Mouse (Mus musculus) spleen, postnatal 10 days (tissue): ENCODE results near the gene Sptb.

Source experiments
- DNase-seq, 2 experiments: peaks; one replicate each; pipeline ENCODE4 v3.0.0; 2021 to 2022; ENCODE audit warnings: low spot score in 2 of 2

Sptb gene

GRCm38 (mm10) chr12:76608241-76608640, 102.1 kb downstream of the Sptb start:
- no peak for DNase-seq

- DNase-seq: no peak
These were observed 104.5 kb downstream of the Sptb start for GRCm38 (mm10) chr12:76605837-76606236.

DNA sequence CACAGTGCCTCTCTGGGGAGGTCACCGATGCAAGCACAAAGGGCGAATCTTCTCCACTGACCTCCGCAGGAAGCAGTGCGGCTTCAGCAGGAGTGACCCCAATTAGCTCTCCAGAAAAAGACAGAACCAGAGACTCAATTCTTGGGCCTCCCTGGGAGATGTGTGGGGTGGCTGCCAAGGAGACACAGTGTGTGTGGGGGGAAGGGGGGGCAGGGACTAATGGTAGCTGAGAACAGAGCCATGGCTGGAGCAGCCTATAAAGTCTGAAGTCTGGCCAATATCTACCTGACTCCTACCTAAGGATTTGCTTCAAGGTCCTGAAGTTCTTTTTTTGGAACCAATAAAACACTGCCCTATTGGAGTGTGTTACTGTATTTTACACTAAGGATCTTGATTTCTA, 105.8 kb downstream of the Sptb start:
- no peak for DNase-seq

DNA sequence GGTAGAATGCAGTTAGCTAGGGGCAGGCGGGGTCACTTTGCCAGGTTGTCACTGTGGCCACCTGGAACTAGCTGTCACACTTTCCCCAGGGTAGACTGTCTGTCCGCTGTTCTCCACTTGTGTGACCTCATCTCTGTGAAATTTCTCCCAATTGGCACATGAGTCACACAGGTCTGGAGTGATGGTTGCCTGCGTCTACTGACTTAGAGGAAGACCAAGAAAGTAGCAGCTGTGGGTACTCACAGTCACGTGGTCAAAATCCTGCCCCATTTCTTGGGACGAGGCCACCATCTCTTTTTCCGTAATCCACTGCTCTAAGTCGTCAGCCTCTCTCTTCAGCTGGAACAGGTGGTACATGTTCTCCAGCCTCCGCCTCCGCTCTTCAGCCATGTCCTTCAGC, 106.6 kb downstream of the Sptb start:
- no peak for DNase-seq

GRCm38 (mm10) chr12:76598196-76598928, 112.0 kb downstream of the Sptb start:
- no peak for DNase-seq

GRCm38 (mm10) chr12:76597577-76598100, 112.7 kb downstream of the Sptb start:
- DNase-seq: no peak

GRCm38 (mm10) chr12:76596292-76597023, 113.9 kb downstream of the Sptb start:
- DNase-seq: peak; percentile 61 to 78

DNA sequence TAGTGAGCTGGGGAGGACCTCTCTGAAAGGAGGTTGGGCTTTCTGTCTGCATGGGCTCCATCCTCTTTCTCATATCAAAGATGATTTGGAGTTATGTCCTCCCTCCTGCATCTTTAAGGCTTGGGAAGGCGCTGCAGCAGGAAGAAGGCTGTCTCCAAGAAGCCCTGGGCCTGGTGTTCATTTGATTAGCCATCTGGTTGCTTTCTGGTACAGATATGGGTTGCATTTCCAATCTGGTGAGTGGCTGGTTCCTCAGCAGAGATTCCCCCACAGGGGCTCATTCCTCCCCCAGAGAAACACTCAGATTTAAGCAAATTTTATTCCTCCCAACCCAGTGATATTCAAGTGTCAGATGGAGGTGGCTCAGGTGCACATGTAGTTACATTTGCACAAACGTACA, 114.5 kb downstream of the Sptb start:
- DNase-seq: no peak

- peak in 1 of 2 experiments; percentile 65 for DNase-seq
These were observed 115.8 kb downstream of the Sptb start for GRCm38 (mm10) chr12:76594556-76594955.

GRCm38 (mm10) chr12:76593839-76594322, 116.5 kb downstream of the Sptb start:
- DNase-seq: peak; percentile 86 to 96

DNA sequence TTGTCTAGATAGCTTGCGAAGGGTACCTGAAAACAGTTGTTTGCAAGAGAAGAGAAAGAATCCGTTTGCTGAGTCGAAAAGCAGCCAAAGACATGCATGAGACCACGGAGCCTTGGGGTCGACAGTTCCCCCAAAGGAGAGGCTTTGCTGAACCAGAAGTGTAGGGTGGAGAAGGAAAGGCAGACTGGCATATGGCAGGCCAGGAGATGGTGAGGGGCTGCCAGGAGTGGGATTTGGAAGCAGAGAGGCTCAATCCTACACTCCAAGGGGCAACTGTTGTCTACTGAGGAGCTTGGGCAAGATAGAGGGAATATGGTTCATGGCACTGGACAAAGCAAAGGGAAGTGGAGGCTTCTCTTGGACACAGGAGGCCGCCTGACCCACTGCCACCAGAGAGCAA, 117.1 kb downstream of the Sptb start:
- peak in 1 of 2 experiments; percentile 43 for DNase-seq

DNA sequence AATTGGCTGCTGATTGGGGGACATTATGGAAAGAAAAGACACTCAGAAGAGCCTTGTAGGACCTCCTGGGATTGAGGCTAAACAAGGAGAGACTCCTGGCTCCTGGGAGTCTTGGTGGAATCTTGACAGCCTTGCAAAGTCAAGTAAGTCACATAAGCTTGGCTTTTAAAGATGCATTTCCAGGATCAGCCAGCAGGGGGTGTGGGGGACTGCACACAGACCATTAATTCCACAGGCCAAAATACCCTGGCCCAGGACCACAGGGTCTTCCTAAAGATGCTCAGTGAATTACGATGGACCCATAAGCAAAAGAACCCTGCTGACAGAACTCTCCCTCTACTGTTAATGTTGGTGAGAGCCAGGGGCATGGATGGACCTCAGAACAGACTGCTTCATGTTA, 118.1 kb downstream of the Sptb start:
- peak; percentile 71 to 81 for DNase-seq

DNA sequence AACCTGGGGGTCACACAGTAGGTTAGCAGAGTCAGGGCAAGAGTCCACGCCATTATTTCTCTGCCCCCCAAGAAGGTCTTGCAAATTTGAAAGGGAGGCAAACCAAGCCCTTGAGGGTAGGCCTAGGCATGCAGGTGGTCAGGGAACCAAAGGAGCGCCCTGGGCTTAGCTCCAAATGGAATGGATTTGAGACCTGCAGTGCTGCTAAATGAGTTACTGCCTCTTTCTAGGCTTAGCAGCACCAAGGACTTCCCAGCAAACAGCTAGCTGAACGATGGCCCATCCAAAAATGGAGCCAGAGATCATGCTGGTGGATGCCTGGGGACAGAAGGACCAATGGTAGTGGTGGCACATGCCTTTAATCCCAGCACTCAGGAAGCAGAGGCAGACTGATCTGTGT, 119.3 kb downstream of the Sptb start:
- DNase-seq: no peak

DNA sequence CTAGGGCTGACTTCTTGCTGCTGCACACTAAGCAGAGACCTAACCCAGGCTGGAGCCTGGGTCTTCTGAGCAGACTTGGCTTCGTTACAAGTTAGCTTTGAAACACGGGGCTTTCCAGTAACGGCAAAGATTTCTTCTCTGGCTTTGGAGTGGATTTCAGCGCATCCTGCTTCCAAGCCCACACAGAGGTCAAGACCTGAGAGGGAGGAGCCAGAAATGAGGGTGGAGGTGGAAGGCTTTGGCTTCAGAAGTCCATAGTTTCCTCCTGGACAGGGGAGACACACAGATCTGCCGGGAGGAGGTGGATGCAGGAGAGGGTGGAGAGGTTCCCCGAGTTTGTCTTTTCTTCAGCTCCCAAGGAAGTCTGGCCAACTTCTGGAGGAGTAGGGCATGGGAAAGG, 120.8 kb downstream of the Sptb start:
- DNase-seq: no peak

DNA sequence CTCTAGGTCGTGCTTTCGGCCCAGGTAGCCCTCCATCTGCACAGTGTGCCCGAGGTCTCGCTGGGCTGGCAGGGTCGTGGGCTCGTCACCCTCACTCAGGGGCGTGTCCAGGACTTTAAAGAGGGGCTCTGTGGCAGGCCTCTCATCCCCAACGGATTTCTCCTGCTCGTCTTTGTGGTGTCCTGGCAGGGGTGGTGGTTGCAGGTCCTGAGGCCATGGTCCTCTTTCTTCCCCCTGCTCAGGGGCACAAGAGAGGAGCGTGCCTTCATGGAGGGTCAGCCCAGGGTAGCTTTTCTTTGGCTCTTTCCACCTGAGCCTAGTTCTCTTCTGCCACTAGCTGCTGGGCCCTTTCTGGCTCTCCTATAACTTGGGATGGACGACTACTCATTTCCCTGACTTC, 123.0 kb downstream of the Sptb start:
- DNase-seq: no peak

GRCm38 (mm10) chr12:76585028-76585427, 125.3 kb downstream of the Sptb start:
- DNase-seq: no peak

- no peak for DNase-seq
These were observed 126.9 kb downstream of the Sptb start for GRCm38 (mm10) chr12:76583454-76583853.

DNA sequence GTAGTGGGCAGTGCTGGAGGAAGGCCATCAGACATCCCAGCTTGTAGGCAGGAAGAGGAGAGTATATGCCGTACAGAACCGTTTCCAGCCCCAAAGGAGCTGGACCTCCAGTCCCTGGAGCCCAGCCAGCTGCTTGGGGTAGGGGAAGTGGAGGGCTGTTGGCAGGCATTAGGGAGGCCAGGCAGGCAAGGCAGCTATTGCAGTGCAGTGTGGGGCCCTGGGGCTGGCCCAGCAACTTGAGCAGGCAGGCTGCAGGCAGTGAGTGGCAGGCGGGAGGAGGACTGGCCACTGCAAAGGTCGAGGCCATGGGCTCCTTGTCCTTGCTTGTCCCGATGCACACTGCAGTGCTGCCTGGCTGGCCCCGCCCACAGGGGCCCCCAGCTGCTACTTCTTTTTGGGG, 127.5 kb downstream of the Sptb start:
- no peak for DNase-seq

GRCm38 (mm10) chr12:76582139-76582538, 128.2 kb downstream of the Sptb start:
- DNase-seq: no peak

DNA sequence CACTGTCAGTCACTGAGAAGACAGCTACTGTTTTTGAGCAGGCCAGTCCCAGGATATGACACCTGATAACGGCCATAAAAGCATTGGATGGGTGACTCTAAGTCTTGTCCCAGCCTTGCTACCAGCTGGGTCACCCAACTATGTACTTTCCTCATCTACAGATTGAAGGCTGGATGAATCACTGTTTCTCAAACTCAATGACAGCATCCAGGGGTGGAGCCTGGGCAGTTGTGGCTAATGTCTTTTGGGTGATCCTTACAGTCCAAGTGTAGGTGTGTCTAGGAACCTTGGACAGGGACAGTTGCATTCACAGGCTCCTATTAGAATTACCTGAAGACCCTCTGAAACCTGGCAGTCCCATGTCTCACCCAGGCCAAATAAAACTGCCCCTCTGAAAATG, 130.5 kb downstream of the Sptb start:
- no peak for DNase-seq

- DNase-seq: no peak
These were observed 131.9 kb downstream of the Sptb start for GRCm38 (mm10) chr12:76578465-76578864.

- DNase-seq: no peak
These were observed 132.5 kb downstream of the Sptb start for GRCm38 (mm10) chr12:76577858-76578257.

GRCm38 (mm10) chr12:76576806-76577205, 133.5 kb downstream of the Sptb start:
- no peak for DNase-seq
